Mouse (Mus musculus) kidney, adult 2 months (tissue): Measurements from ENCODE around the gene Gm28635. TPM values are rescaled to one million over a fixed set of nuclear protein-coding genes. Genes with fewer than 3 reads are reported as not detected.

Experiments used
- DNase-seq: peaks from one replicate; pipeline ENCODE4 v3.0.0; 2021
- H3K27ac ChIP-seq: fragments of 200-500 bp; 2 replicates; pipeline ENCODE4 v1.5.1; 2012; ENCODE audit warnings: low read depth, low read length, control low read depth, inconsistent platforms; ENCODE audit not compliant: insufficient read depth
- H3K27me3 ChIP-seq: fragments of 200-500 bp; replicated peaks from 2 replicates; pipeline ENCODE4 v1.6.1; 2012; ENCODE audit warnings: mild to moderate bottlenecking, moderate library complexity, low read length, inconsistent platforms; ENCODE audit not compliant: control insufficient read depth, insufficient read depth
- H3K36me3 ChIP-seq: fragments of 200-500 bp; 2 replicates; pipeline ENCODE4 v1.6.1; 2012; ENCODE audit warnings: mild to moderate bottlenecking, moderate library complexity, low read length, inconsistent platforms; ENCODE audit not compliant: control insufficient read depth, insufficient read depth
- H3K4me1 ChIP-seq: fragments of 200-500 bp; 2 replicates; pipeline ENCODE4 v1.6.1; 2011; ENCODE audit warnings: low read length; ENCODE audit not compliant: control insufficient read depth, insufficient read depth
- H3K4me3 ChIP-seq: fragments of 200-500 bp; 2 replicates; pipeline ENCODE4 v1.5.1; 2011; ENCODE audit warnings: mild to moderate bottlenecking, low read depth, low read length, control low read depth; ENCODE audit not compliant: insufficient read depth
- CTCF ChIP-seq: fragments of 200-500 bp; conservative IDR thresholded peaks from 2 replicates; pipeline ENCODE4 v1.5.1; 2011; ENCODE audit warnings: low read depth, mild to moderate bottlenecking, control low read depth, low read length, moderate library complexity, mixed read lengths; ENCODE audit not compliant: insufficient read depth, insufficient read length
- POLR2A ChIP-seq: fragments of 200-500 bp; IDR thresholded peaks from one replicate; pipeline ENCODE4 v1.6.1; 2011; ENCODE audit warnings: low read depth, low read length, control low read depth
- WGBS: fragments of 180-500 bp; shearing (Covaris S2); methylation state at CpG from one replicate; pipeline ENCODE4 v1.1.7; 2018; 5-methylcytosine and 5-hydroxymethylcytosine counted together
- polyA plus RNA-seq: library from polyadenylated mRNA; depleted of rRNA; stranded (reverse); fragments of >200 nt; gene quantifications from 2 replicates; pipeline ENCODE4 v1.2.3, GENCODE M21; 2012; rRNA removed

Gm28635 gene
- polyA plus RNA-seq, result not detected in 2 replicates

- Histone ChIP-seq H3K36me3 (no peaks in the 10 kb centered on the region; the same call in 1 of the 2 replicates), H3K4me3 (peak within 1 kb of the TSS; percentile 96), H3K27me3 (no peaks in the 10 kb centered on the region), H3K27ac (peak within 1 kb of the TSS; percentile 64), H3K4me1 (no peaks in the 10 kb centered on the region; the same call in 1 of the 2 replicates)
- no peak for TF ChIP-seq CTCF
- TF ChIP-seq POLR2A, result peak; percentile 45
- WGBS, result under 1% methylated on average over 44 of the region's 44 CpGs
- peak; percentile 100 for DNase-seq
These were observed at the start of gene Gm28635, which contains the start of gene Med19 for GRCm38 (mm10) chr2:84677968-84678880. Gene Gm28635 (minus strand): TSS chr2:84678041. Gene Med19 (plus strand): TSS chr2:84678402.

- Histone ChIP-seq H3K36me3 (peaks cover 3% of the 10 kb centered on the region), H3K27ac (peak within 1 kb of the TSS; percentile 92), H3K27me3 (no peaks in the 10 kb centered on the region), H3K4me3 (peak within 1 kb of the TSS; percentile 77), H3K4me1 (peaks cover 3% of the 10 kb centered on the region)
- WGBS, result under 1% methylated on average over 39 of the region's 39 CpGs
- peak; percentile 99 for DNase-seq
- TF ChIP-seq CTCF (no peak), POLR2A (peak; percentile 42)
These were observed 49.5 kb upstream of the Gm28635 start, which contains the start of gene Clp1 for GRCm38 (mm10) chr2:84727172-84727858. Gene Clp1 (minus strand): TSS chr2:84727350.

- no peak for TF ChIP-seq POLR2A
- no peak for TF ChIP-seq CTCF
- WGBS, result 1% methylated on average over 9 of the region's 9 CpGs
- Histone ChIP-seq H3K36me3 (peaks cover 3% of the 10 kb centered on the region), H3K27ac (no peak overlapping the region; the same call in 1 of the 2 replicates), H3K4me1 (peaks cover 3% of the 10 kb centered on the region), H3K27me3 (no peaks in the 10 kb centered on the region), H3K4me3 (peak overlapping the region; percentile 59)
- DNase-seq, result no peak
These were observed 48.9 kb upstream of the Gm28635 start for GRCm38 (mm10) chr2:84726716-84727115.

DNA sequence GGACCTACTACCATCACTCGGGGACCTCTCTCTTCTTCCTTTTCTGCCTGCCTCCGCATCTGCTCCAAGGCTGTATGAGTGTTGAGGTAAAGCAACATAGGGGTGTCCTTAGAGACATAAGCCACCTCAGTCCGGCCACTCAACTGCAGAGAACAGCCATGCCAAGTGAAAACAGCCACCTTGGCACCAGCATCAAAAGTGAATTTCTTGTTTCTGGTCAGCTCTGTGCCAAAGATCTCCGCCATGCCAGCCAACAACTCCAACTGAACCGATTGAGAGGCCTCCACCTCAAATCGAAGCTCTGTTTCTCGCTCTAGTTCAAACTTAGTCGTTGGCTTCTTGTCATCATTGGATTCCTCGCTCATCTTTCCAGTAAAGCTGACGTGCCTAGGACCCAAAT is 47.9 kb upstream of the Gm28635 start:
- no peak for DNase-seq
- TF ChIP-seq CTCF (no peak), POLR2A (no peak)
- 94% methylated on average over 10 of the region's 10 CpGs for WGBS
- Histone ChIP-seq H3K4me1 (peaks cover 3% of the 10 kb centered on the region), H3K4me3 (no peak overlapping the region), H3K27ac (no peak overlapping the region), H3K36me3 (peaks cover 3% of the 10 kb centered on the region), H3K27me3 (no peaks in the 10 kb centered on the region)

- WGBS, result 93% methylated on average over 14 of the region's 14 CpGs
- no peaks in the 10 kb centered on the region for H3K27me3 ChIP-seq
- H3K27ac ChIP-seq, result no peak overlapping the region
- no peak for DNase-seq
- no peak overlapping the region for H3K4me3 ChIP-seq
- TF ChIP-seq CTCF (no peak), POLR2A (no peak)
- peaks cover 3% of the 10 kb centered on the region for H3K36me3 ChIP-seq
- peaks cover 3% of the 10 kb centered on the region for H3K4me1 ChIP-seq
These were observed 46.0 kb upstream of the Gm28635 start for GRCm38 (mm10) chr2:84723856-84724255.

DNA sequence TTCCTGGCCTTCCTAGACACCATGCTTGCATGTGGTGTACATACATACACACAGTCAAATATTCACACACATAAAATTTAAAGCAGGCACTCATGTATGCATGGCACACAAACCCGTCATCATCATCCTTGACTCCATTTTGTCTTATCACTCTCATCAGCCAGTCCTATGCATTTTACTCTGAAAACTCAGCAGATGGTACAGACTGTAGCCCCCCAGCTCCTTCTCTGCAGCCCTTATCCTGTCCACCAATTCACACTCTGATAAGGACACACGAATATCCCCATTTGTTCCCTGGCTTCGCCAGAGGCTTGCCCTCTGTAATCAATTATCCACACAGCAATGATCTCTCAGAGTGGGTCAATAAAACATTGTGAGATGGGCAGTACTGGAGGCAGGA is 43.3 kb upstream of the Gm28635 start:
- no peak for TF ChIP-seq POLR2A
- TF ChIP-seq CTCF, result no peak
- 89% methylated on average over 3 of the region's 3 CpGs for WGBS
- no peak for DNase-seq

More for the DNA sequence above, 43.3 kb upstream of the Gm28635 start:
- H3K27ac ChIP-seq, result no peak overlapping the region
- H3K4me1 ChIP-seq, result no peaks in the 10 kb centered on the region; the same call in none of the 2 replicates
- H3K4me3 ChIP-seq, result no peak overlapping the region
- no peaks in the 10 kb centered on the region for H3K27me3 ChIP-seq
- peaks cover 3% of the 10 kb centered on the region for H3K36me3 ChIP-seq
